In the genomic region with DNA sequence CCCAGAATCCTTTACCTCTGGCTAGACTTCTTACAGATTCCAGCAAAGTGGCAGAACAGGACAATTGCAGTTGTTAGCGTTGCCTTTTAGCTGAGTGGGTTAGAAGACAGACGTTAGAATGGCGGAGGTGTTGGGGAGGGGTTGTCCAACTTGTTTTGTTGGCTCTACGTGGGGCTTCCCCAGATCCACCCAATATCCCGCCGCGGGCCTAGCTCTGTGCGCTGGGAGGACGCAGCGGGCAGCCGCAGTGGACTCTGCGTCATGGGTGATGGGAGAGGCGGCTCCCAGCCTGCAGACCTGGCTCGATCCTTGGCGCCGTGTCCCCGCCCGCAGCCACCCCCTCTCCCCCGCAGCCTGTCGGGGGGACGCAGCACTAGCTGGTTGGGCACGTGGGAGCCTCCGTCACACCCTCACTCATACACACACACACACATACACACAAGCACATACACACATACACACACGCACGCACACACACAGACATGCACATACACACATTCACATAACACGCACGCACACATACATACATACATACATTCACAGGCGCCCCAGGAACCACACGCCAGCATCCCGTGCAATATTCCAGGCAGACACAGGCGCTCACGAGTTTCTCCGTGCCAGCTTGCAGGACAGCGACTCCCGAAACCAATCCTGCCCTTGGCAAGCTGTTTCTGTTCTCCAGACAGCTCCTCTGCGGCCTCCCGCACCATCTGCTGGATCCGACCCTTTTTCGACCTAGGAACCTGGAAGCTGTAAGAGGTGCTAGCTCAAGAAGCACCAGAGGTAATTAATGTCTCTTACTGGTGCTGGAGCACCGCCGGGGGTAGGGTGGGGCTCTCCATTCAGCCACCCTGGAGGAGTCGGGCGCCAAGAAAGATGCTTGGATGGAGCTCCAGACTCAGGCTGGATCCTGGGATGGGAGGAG, we compare ENCODE assay signal across 8 mouse cellular contexts. TPM values are rescaled to one million over a fixed set of nuclear protein-coding genes. Genes with fewer than 3 reads are reported as not detected.
DNase-seq lines count a peak whose midpoint lies in the region; ATAC-seq lines count a peak whose summit lies in the region.

A gene (plus strand): TSS at position 413 of the 925 bp plus-strand sequence.

- 0 out of 2 replicates have a peak, but pooled peaks cover 12% of the 10 kb centered on the region for H3K27me3 ChIP-seq in hindbrain, embryonic 10.5 days (ENCODE audit: insufficient read depth, poor library complexity, severe bottlenecking)

- H3K27ac ChIP-seq in hindbrain, embryonic 10.5 days: peak within 1 kb of the TSS; percentile 75
- no peak within 1 kb of the TSS for H3K27ac ChIP-seq in macrophage

- H3K4me3 ChIP-seq in hindbrain, embryonic 10.5 days: peak within 1 kb of the TSS; percentile 70
- peak within 1 kb of the TSS; percentile 18; the same call in 1 of the 2 replicates for H3K4me3 ChIP-seq in macrophage (ENCODE audit: inconsistent target)

- under 1% methylated on average over 43 of the region's 43 CpGs for WGBS in hindbrain, embryonic 10.5 days
- 2% methylated on average over 43 of the region's 43 CpGs for WGBS in macrophage (ENCODE audit: missing documents)

- no peaks in the 10 kb centered on the region for H3K36me3 ChIP-seq in hindbrain, embryonic 10.5 days
- H3K36me3 ChIP-seq in macrophage (ENCODE audit: inconsistent target): no peaks in the 10 kb centered on the region

- no peak; the same call in 1 of the 2 replicates for ATAC-seq in erythroid progenitor cell, adult 5-6 weeks (replicated peaks; ENCODE audit: low FRiP score, poor library complexity, severe bottlenecking)

- H3K9me3 ChIP-seq in hindbrain, embryonic 10.5 days: no peaks in the 10 kb centered on the region

- H3K4me1 ChIP-seq in hindbrain, embryonic 10.5 days (replicated peaks): peaks cover 7% of the 10 kb centered on the region; the same call in 1 of the 2 replicates

- peak; percentile 70 for DNase-seq in 3134 (ENCODE audit: extremely low read depth, insufficient read length, low spot score)
- DNase-seq in adrenal gland, adult 2 months: peak; percentile 53
- peak; percentile 53 for DNase-seq in embryo, embryonic 9.5 days (ENCODE audit: extremely low spot score)
- peak; percentile 54 for DNase-seq in hindbrain, embryonic 10.5 days (ENCODE audit: low spot score)
- DNase-seq in layer of hippocampus, postnatal 14 days (ENCODE audit: low spot score in 2 of 2): peak; percentile 52 to 66
- DNase-seq in right cerebral cortex, postnatal 14 days: peak; percentile 57

- no peaks in the 10 kb centered on the region for H3K79me2 ChIP-seq in macrophage (ENCODE audit: inconsistent target)

RNA-seq across cellular contexts. Expression of the gene that starts here (rescaled TPM):
- 1 to 10 TPM; 3.8 to 4.4 TPM for total RNA-seq in adrenal gland, adult 2 months (2021)
- 2.3 and 4.0 TPM in 2 replicates for polyA plus RNA-seq in adrenal gland, adult 2 months (2012; rRNA removed)
- polyA plus RNA-seq in hindbrain, embryonic 10.5 days (2016; fragmentation: Nextera tagmentation; extraction: Ambion mirVana): 6.3 and 12.7 TPM in 2 replicates
- total RNA-seq in layer of hippocampus, postnatal 14 days (2021): 10 to 100 TPM; 94.2 to 99.6 TPM
- under 1 TPM in 2 of 26 experiments, not detected in 24; 0.25 to 0.37 TPM for total RNA-seq in macrophage (2018; cell fraction: chromatin; rRNA removed)
- total RNA-seq in macrophage (2018; cell fraction: cytosol; rRNA removed): under 1 TPM in 1 of 26 experiments, not detected in 25; 0.10 TPM
- 1 to 10 TPM in 1 of 26 experiments, under 1 TPM in 1, not detected in 24; 0.39 to 1.3 TPM for total RNA-seq in macrophage (2018; cell fraction: nucleus; rRNA removed)
- polyA plus RNA-seq in macrophage (2018): not detected in 3 replicates
- total RNA-seq in erythroid progenitor cell, adult 5-6 weeks (2015; ENCODE audit: low replicate concordance): not detected in 2 replicates
- total RNA-seq in erythroid progenitor cell, adult 5-6 weeks (2017; ENCODE audit: low replicate concordance): not detected in 2 replicates

Comparison
In these comparisons a context has a peak if more than half of its experiments do, and no peak if none do; other contexts are left out.
1. RNA of the gene that starts here (total RNA-seq): 94.2 to 99.6 TPM in layer of hippocampus, postnatal 14 days; 3.8 to 4.4 TPM in adrenal gland, adult 2 months and not detected in erythroid progenitor cell, adult 5-6 weeks; every median in the first group is over 10 times any median in the second.
2. Peak in every context shown above with its lines, with median percentiles within 50 percentile points of each other: DNase-seq.